Mouse (Mus musculus) myocyte (in vitro differentiated cells): ENCODE data around the gene Baz2a.

ENCODE experiments used
- E2F4 ChIP-seq: IDR thresholded peaks from one replicate; pipeline ENCODE4 v1.6.1; 2011; ENCODE audit warnings: mild to moderate bottlenecking, control low read depth, moderate library complexity; ENCODE audit not compliant: insufficient read depth
- MAX ChIP-seq: IDR thresholded peaks from one replicate; pipeline ENCODE4 v1.6.1; 2011; ENCODE audit warnings: low read depth, mild to moderate bottlenecking, control low read depth
- POLR2A ChIP-seq: IDR thresholded peaks from one replicate; pipeline ENCODE4 v1.6.1; 2011; ENCODE audit warnings: low read depth, mild to moderate bottlenecking, control low read depth, moderate library complexity; ENCODE audit not compliant: insufficient read length
- POLR2AphosphoS2 ChIP-seq: IDR thresholded peaks from one replicate; pipeline ENCODE4 v1.6.1; 2011; ENCODE audit warnings: low read depth, control low read depth; ENCODE audit not compliant: insufficient read length

GRCm38 (mm10) chr10:128123833-128124232 is 32.5 kb downstream of the Baz2a start:
- TF ChIP-seq POLR2A (no peak), MAX (no peak), POLR2AphosphoS2 (no peak), E2F4 (no peak)
